Mouse (Mus musculus) C2C12 (cell line): ENCODE data around the gene Armh2. TPM values are rescaled to one million over a fixed set of nuclear protein-coding genes. Genes with fewer than 3 reads are reported as not detected.
"Not testable (repeated sequence)": the region's sequence is repeated elsewhere in the genome, so short reads cannot be mapped to it uniquely, and the experiment has no call there.

ENCODE experiments used
- H3K27me3 ChIP-seq: one replicate; pipeline ENCODE4 v1.6.1; 2011; ENCODE audit not compliant: control insufficient read depth, insufficient read depth, insufficient read length
- H3K36me3 ChIP-seq: one replicate; pipeline ENCODE4 v1.6.1; 2011; ENCODE audit not compliant: control insufficient read depth, insufficient read depth
- H3K4me3 ChIP-seq: one replicate; pipeline ENCODE4 v1.5.1; 2011; ENCODE audit warnings: mild to moderate bottlenecking, control low read depth; ENCODE audit not compliant: poor library complexity, insufficient read depth, severe bottlenecking
- H3K79me2 ChIP-seq: one replicate; pipeline ENCODE4 v1.6.1; 2011; ENCODE audit not compliant: control insufficient read depth, insufficient read depth
- H3K79me3 ChIP-seq: one replicate; pipeline ENCODE4 v1.6.1; 2011; ENCODE audit warnings: low read depth, control low read depth
- H3ac ChIP-seq: one replicate; pipeline ENCODE3; 2011; ENCODE audit warnings: low read depth; ENCODE audit not compliant: control insufficient read depth, insufficient read length
- CEBPB ChIP-seq: IDR thresholded peaks from one replicate; pipeline ENCODE4 v1.6.1; 2011; ENCODE audit warnings: low read depth, mild to moderate bottlenecking, control low read depth, moderate library complexity
- CTCF ChIP-seq: IDR thresholded peaks from one replicate; pipeline ENCODE4 v1.5.1; 2011; ENCODE audit not compliant: control insufficient read depth, insufficient read depth, insufficient read length
- FOSL1 ChIP-seq: IDR thresholded peaks from one replicate; pipeline ENCODE4 v1.8.0; 2011; ENCODE audit warnings: mild to moderate bottlenecking, low read length; ENCODE audit not compliant: poor library complexity, insufficient read depth, severe bottlenecking
- MAX ChIP-seq: IDR thresholded peaks from one replicate; pipeline ENCODE4 v1.6.1; 2011; ENCODE audit warnings: mild to moderate bottlenecking, control low read depth
- MYOD1 ChIP-seq: IDR thresholded peaks from one replicate; pipeline ENCODE4 v1.6.1; 2011; ENCODE audit warnings: low read depth; ENCODE audit not compliant: control insufficient read depth, insufficient read length
- MYOG ChIP-seq: IDR thresholded peaks from one replicate; pipeline ENCODE4 v1.6.1; 2011; ENCODE audit not compliant: control insufficient read depth, insufficient read length; ENCODE audit errors: extremely low read depth
- USF1 ChIP-seq: IDR thresholded peaks from one replicate; pipeline ENCODE4 v1.6.1; 2011; ENCODE audit warnings: low read depth, mild to moderate bottlenecking, control low read depth, moderate library complexity
- polyA plus RNA-seq: library from polyadenylated mRNA; unstranded; fragments of >200 nt; fragmentation: generic; extraction: Trizol; gene quantifications from one replicate; pipeline ENCODE4 v1.2.1, GENCODE M21; 2012; ENCODE audit warnings: missing spikeins

Armh2 gene
- polyA plus RNA-seq, 1 experiment: not detected

DNA sequence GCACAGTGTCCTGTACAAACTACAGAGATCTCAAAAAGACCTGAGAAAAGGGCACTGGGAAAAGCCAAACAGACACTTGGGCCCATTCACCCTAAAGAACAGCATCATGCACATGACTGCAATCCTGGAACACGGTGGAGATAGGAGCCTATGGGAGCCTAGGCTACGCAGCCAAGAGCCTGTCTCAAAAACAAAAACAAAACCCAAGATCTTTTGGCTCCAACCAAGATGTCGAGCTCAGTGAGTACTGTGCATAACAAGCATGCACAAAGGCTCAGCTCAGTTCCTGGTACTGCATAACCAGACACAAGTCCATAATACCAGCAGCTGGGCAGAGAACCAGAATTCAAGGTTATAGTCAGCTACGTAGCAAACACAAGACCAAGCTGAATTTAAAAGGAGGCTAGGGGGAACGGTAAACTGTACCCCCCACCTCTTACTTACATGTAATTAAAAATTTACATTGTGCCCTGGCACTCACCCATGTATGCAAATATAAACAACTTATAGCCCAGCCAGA is 19.4 kb downstream of the Armh2 start:
- H3K79me2 ChIP-seq: peaks cover 44% of the 10 kb centered on the region
- no peaks in the 10 kb centered on the region for H3K27me3 ChIP-seq
- peaks cover 38% of the 10 kb centered on the region for H3K79me3 ChIP-seq
- H3K36me3 ChIP-seq: peaks cover 48% of the 10 kb centered on the region
- peak overlapping the region; percentile 92 for H3K4me3 ChIP-seq
- H3ac ChIP-seq: peak overlapping the region; percentile 19
- TF ChIP-seq CTCF (no peak), CEBPB (no peak), MYOG (no peak), MYOD1 (no peak), MAX (no peak), USF1 (no peak), FOSL1 (no peak)

DNA sequence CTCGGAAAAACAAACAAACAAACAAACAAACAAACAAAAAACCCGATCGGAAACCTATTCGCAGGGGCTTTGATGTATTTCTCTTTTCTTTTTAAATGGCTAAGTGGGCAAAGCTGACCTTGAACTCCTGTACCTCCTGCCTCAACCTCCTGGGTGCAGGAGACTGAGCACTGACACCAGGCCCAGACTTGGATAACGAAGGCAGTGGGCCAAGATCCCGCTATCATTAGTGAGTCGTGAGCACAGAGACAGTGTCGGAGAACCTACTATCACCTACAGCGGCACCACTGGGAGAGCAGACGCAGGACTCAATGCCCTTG is 20.0 kb downstream of the Armh2 start:
- peak overlapping the region; percentile 74 for H3ac ChIP-seq
- H3K79me3 ChIP-seq: peaks cover 38% of the 10 kb centered on the region
- peak overlapping the region; percentile 92 for H3K4me3 ChIP-seq
- peaks cover 44% of the 10 kb centered on the region for H3K79me2 ChIP-seq
- TF ChIP-seq MYOG (no peak), USF1 (no peak), FOSL1 (no peak), CEBPB (no peak), CTCF (no peak), MAX (no peak), MYOD1 (no peak)
- H3K36me3 ChIP-seq: peaks cover 41% of the 10 kb centered on the region
- H3K27me3 ChIP-seq: no peaks in the 10 kb centered on the region

DNA sequence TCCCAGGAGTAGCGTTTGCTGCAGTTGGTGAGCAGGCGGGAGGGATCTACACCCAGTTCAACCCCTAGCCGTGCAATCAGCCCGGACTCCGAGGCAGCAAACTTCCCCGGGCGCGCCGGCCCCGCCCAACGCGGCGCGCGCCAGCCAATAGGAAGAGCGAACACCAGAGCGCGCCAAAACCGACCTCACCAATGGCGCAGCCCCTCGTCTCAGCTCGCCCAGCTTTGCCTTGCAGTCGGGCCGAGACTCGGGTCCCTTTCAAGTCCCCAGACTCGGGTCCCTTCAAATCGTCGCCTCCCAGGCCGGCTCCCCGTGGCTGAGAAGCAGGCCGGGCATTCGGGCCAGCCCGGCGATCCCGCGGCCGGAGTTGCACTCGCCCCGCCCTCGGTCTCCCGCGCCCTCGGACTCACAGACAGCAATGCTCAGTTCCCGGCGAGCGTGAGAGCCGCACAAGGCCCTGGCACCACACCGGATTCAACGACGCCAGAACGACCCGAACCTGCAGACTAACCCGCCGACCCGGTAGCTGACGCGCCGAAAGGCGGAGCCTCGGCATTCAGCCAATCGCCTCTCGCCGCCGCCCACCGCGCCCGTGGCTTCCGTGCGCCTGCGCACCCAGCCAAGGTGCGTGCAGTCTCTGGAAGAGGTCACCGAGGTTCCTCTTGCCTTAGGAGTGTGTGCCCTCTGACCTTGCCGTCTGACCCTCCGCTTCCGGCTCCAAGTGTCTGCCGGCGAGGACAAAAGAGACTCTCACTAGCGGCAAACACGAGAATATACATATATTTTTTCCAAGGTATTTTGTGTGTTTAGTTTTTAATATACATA is 20.6 kb downstream of the Armh2 start, which contains the start of gene Gmnn:
Gene Gmnn, minus strand, starts transcription at position 521 of the 825 bp plus-strand sequence.
- Histone ChIP-seq H3K27me3 (no peaks in the 10 kb centered on the region), H3ac (peak within 1 kb of the TSS; percentile 89), H3K79me3 (peaks cover 38% of the 10 kb centered on the region), H3K79me2 (peaks cover 44% of the 10 kb centered on the region), H3K36me3 (peaks cover 36% of the 10 kb centered on the region), H3K4me3 (peak within 1 kb of the TSS; percentile 92)
- TF ChIP-seq USF1 (no peak), CEBPB (no peak), MAX (peak; percentile 10), FOSL1 (no peak), MYOD1 (no peak), CTCF (no peak)

DNA sequence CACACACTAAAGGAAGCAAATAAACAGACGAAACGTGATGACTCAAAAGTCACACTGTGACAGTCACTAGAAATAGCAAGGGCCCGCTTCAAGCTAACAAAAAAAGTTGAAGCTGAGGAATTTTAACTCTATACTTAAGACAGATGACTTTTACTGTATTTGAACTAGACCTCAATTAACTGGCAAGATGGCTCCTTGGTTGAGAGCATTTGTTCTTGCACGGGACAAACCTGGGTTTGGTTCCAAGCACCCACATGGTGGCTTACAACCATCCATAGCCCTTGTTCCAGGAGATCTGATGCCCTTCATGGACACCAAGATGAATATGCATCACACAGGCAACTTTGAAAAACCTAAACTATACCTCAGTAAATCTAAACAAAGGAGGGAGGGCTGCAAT is 21.2 kb downstream of the Armh2 start:
- peaks cover 44% of the 10 kb centered on the region for H3K79me2 ChIP-seq
- peak overlapping the region; percentile 92 for H3K4me3 ChIP-seq
- no peak for TF ChIP-seq MYOG
- no peak overlapping the region for H3ac ChIP-seq
- H3K36me3 ChIP-seq: peaks cover 29% of the 10 kb centered on the region
- H3K79me3 ChIP-seq: peaks cover 38% of the 10 kb centered on the region
- H3K27me3 ChIP-seq: no peaks in the 10 kb centered on the region

DNA sequence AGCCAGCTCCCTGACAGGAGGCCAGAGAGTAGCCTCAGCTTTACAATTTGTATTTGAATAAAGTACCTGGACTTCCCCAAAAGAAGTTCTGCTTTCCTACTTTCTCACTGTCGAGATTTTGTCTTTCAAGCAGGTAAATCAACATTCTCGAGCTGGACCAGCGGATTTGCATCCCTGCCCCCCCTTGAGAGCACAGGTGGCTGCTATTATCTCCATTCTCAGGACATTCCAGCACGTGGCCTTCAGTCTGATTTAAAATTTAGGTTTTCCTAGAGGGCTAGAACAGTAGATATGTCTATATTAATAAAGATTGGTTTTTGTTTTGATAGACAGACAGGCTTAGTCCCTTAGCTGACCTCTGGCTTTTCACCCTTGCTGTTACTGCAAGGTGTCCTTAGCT is 26.8 kb downstream of the Armh2 start:
- H3K79me2 ChIP-seq, H3ac ChIP-seq, H3K27me3 ChIP-seq, H3K36me3 ChIP-seq, H3K79me3 ChIP-seq, H3K4me3 ChIP-seq: not testable (repeated sequence)

DNA sequence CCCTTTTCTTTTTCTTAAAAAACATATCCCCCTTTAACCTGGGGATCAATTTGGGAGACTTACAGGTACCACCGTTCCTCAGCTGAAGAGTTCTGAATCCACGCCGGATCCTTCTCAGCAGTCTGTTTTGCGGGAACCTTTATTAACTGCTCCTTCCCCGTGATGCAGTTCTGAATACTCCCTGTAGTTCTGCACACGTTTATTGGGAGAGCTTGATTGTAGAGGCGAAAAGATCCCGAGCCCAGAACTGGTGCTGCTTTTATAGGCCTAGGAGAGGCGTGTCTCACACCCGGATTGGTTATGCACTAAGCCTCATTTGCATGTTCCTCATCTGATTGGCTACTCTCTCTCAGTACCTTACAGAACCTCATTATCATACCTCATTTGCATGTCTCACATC is 30.4 kb downstream of the Armh2 start:
- H3K4me3 ChIP-seq, H3K36me3 ChIP-seq, H3K27me3 ChIP-seq, H3K79me3 ChIP-seq, H3K79me2 ChIP-seq, H3ac ChIP-seq: not testable (repeated sequence)
